Mouse (Mus musculus): ENCODE data around the gene Thop1. TPM values are rescaled to one million over a fixed set of nuclear protein-coding genes. Genes with fewer than 3 reads are reported as not detected.

Thop1 gene
- polyA plus RNA-seq, 1 experiment from 2014 or later, result 113 TPM

DNA sequence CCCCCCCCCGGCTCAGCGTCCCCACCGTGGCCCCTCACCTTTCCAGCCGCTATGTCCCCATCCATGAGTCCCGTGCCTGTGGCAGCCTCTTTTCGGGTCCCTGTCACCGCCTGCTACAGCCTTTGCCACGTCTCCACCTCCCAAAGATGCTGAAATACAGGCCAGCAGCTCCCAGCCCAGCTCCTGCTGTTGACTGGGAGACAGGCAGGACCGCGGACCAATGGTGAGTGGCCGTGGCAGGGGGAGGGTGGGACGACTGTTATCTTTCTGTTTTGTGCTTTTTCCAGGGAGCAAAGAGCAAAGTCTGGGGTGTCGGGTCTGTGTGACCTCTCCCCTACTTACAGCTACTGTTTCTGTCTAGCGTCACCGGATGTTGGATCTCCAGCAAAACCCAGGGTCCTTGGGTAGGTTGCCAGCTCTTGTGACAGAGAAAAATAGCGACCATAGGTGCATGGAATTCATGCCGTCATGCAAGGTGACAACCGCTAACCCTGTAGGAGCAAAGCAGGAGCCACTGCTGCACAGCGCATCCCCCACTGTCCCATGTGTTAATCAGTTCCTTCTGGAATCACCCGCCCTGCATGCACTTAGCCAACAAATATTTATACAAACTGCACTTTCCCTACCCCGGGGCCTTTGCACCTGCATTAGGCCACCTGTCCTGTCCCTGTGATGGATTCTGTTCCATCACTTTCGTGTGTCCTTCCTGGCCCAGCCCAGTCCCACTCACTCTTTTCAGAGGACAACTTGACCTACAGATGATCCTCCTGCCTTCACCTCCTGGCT lies 22.8 kb downstream of the Thop1 start:
- Histone ChIP-seq H3K4me3 (no peak overlapping the region), H3K27me3 (ENCODE audit: low read depth, poor library complexity, severe bottlenecking) (0 out of 2 replicates have a peak, but pooled peaks cover 4% of the 10 kb centered on the region), H3K27ac (no peak overlapping the region), H3K9me3 (replicated peaks) (no peaks in the 10 kb centered on the region), H3K36me3 (no peaks in the 10 kb centered on the region), H3K4me1 (peaks cover 15% of the 10 kb centered on the region)
- peak; percentile 39 for DNase-seq (ENCODE audit: low spot score)
- WGBS, result 60% methylated on average over 22 of the region's 22 CpGs

DNA sequence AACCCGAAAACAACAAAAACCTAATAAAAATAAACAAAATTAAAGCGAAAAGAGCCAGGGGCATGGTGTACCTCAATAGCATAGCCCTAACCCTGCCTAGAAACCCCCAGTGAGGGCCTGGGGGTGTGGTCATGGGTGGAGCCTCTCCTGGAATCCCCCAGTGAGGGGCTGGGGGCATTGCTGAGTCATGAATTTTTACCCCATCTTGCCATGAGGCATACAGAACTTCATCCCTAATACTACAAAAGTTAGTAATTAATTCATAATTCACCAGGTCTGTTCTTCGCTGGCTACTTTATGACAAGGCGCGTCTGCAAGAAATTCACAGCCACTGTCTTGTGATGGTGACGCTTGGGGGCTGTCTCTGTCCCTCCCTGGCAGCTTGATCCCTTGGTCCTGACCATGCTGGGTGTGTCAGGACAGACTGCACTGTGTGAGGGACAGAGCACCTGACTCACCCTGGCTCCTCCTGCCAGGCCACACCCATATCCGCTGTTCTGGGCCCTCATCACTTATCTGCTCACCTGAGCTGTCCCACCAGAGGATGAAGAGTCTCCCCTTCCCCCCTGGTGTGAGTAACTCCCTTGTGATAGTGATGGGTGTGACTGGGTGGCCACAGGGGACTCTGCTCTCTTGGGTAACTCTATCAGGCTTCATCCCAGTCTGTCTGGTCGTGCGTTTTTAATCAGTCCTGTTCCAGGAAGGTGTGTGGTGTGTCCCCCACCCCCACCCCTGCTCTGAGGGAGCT lies 25.3 kb downstream of the Thop1 start:
- H3K27ac ChIP-seq, result no peak overlapping the region
- no peak overlapping the region for H3K4me3 ChIP-seq
- DNase-seq (ENCODE audit: low spot score), result no peak
- 0 out of 2 replicates have a peak, but pooled peaks cover 4% of the 10 kb centered on the region for H3K4me1 ChIP-seq
- H3K36me3 ChIP-seq, result no peaks in the 10 kb centered on the region
- WGBS, result 65% methylated on average over 9 of the region's 9 CpGs
- H3K9me3 ChIP-seq (replicated peaks), result no peaks in the 10 kb centered on the region
- H3K27me3 ChIP-seq (ENCODE audit: low read depth, poor library complexity, severe bottlenecking), result 0 out of 2 replicates have a peak, but pooled peaks cover 4% of the 10 kb centered on the region

DNA sequence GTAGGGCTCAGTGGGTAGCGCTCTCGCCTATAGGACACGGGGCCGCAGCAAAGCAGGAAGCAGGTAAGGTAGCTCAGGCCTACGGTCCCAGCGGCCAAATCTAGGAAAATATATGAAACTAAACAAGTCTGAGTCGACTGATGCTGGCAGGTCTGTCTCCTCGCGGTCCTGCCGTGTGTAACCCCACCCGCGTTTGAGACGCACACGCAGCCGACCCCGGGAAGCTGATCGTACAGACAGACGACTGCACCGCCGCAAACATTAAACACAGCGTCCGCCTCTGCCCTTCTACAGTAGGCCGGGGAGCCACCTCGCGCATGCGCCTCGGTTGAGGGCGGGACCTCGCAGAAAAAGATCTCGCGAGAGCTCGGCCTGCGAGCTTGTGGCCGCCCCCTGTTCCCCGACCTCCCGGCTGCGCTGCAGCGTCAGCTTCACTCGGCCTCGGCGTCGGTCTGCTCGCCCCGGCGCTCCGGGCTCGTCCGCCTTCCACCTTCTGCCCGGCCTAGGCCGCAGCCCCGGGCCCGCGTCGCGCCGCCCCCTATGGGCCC lies 35.8 kb downstream of the Thop1 start, which contains the start of gene Map2k2:
Map2k2 (plus strand) TSS at position 351 of the 548 bp plus-strand sequence.
- DNase-seq (ENCODE audit: low spot score), result peak; percentile 98
- Histone ChIP-seq H3K27me3 (ENCODE audit: low read depth, poor library complexity, severe bottlenecking) (no peaks in the 10 kb centered on the region), H3K4me1 (peaks cover 23% of the 10 kb centered on the region), H3K36me3 (peaks cover 39% of the 10 kb centered on the region), H3K9me3 (replicated peaks) (no peaks in the 10 kb centered on the region), H3K27ac (peak within 1 kb of the TSS; percentile 98), H3K4me3 (peak within 1 kb of the TSS; percentile 90)
- under 1% methylated on average over 56 of the region's 56 CpGs for WGBS

DNA sequence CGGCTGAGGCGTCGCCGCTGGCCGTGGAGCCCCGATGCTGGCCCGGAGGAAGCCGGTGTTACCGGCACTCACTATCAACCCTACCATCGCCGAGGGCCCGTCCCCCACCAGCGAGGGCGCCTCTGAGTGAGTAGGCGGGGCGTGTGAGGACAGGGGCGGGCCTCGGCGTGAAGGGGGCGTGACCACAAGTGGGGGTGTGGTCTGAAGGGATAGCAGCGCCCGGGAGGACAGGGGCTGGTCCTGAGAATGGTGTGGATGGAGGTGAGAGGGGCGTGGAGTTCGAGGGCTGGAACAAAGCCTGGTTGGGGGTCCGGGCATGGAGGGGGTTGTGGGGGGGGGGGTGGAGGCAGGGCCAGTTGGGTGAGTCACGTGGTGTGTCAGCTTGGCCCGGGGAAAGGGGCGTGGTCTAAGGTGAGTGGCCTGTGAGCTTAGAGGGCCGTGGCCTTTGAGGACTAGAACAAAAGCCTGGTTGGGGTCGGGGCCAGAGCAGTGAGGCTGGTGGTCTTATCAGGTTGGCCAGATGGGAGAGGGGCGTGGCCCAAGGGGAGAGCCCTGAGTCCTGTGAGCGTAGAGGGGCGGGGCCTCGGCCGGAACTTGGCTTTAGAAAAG lies 36.4 kb downstream of the Thop1 start:
- Histone ChIP-seq H3K27me3 (ENCODE audit: low read depth, poor library complexity, severe bottlenecking) (no peaks in the 10 kb centered on the region), H3K27ac (peak overlapping the region; percentile 98), H3K4me3 (peak overlapping the region; percentile 90), H3K36me3 (peaks cover 44% of the 10 kb centered on the region), H3K9me3 (replicated peaks) (no peaks in the 10 kb centered on the region), H3K4me1 (peaks cover 23% of the 10 kb centered on the region)
- DNase-seq (ENCODE audit: low spot score), result peak; percentile 93
- under 1% methylated on average over 35 of the region's 35 CpGs for WGBS

DNA sequence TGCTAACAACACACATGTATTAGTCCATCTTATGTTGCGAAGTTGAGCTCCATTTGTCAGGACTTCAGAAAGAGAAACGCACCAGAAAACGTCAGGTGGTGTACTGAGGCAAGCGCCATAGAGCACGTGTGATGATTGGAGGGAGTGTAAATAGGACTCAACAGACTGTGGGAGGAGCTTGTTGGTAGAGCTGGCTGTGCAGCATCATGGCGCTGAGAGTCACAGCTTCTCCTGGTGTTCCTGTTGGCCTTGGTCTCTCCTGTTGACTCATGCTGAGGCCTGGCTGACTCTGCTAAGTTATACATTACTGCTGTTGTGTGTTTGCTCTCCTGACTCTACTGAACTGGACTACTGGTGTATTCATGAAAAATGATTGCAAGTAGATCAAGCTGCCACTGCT lies 43.1 kb downstream of the Thop1 start:
- DNase-seq (ENCODE audit: low spot score), result no peak
- no peak overlapping the region for H3K27ac ChIP-seq
- H3K9me3 ChIP-seq (replicated peaks), result no peaks in the 10 kb centered on the region
- 94% methylated on average over 6 of the region's 6 CpGs for WGBS
- H3K27me3 ChIP-seq (ENCODE audit: low read depth, poor library complexity, severe bottlenecking), result no peaks in the 10 kb centered on the region
- H3K4me3 ChIP-seq, result no peak overlapping the region
- no peaks in the 10 kb centered on the region for H3K4me1 ChIP-seq
- H3K36me3 ChIP-seq, result peaks cover 98% of the 10 kb centered on the region

DNA sequence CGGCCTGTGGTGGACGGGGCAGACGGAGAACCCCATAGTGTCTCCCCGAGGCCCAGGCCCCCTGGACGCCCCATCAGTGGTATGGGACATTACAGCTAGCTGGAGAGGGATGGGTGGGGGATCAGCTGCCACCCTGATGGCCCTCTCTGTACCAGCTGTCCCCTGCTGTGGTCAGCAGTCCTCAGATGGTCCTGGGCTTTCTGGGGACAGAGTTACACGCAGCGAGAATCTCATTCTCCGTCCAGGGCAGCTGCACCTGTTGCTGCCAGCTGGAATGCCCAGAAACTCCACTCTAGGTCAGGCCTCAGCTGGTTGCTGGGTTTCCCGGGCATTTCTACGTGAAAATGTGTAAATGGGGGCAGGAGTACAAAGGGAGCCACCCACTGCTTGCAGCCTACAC lies 49.8 kb downstream of the Thop1 start:
- no peaks in the 10 kb centered on the region for H3K9me3 ChIP-seq (replicated peaks)
- no peak overlapping the region for H3K27ac ChIP-seq
- no peaks in the 10 kb centered on the region for H3K27me3 ChIP-seq (ENCODE audit: low read depth, poor library complexity, severe bottlenecking)
- DNase-seq (ENCODE audit: low spot score), result no peak
- no peaks in the 10 kb centered on the region for H3K4me1 ChIP-seq
- WGBS, result 93% methylated on average over 10 of the region's 10 CpGs
- no peak overlapping the region for H3K4me3 ChIP-seq
- H3K36me3 ChIP-seq, result peaks cover 98% of the 10 kb centered on the region

DNA sequence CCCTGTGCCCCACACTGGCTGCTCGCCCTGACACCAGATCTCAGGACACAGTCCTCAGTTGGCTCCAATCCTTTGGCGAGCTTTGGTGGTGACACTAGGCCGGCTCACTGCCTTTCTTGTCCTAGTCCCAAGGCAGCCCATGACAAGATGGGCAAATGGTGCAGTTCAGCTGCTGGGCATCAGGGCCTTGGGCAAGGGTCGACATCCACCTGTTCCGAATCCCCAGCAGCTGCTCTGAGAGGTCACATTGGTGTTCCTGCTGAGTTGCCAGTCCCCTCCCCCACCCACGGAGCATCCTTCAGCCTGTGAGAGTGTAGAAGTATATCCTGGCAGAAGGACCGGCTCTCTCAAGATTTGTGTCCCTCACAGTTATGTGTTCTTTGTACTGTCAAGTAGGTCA lies 50.8 kb downstream of the Thop1 start:
- Histone ChIP-seq H3K4me1 (no peaks in the 10 kb centered on the region), H3K27me3 (ENCODE audit: low read depth, poor library complexity, severe bottlenecking) (no peaks in the 10 kb centered on the region), H3K36me3 (peaks cover 92% of the 10 kb centered on the region), H3K4me3 (no peak overlapping the region), H3K9me3 (replicated peaks) (no peaks in the 10 kb centered on the region), H3K27ac (no peak overlapping the region)
- DNase-seq (ENCODE audit: low spot score), result no peak
- 86% methylated on average over 7 of the region's 7 CpGs for WGBS

DNA sequence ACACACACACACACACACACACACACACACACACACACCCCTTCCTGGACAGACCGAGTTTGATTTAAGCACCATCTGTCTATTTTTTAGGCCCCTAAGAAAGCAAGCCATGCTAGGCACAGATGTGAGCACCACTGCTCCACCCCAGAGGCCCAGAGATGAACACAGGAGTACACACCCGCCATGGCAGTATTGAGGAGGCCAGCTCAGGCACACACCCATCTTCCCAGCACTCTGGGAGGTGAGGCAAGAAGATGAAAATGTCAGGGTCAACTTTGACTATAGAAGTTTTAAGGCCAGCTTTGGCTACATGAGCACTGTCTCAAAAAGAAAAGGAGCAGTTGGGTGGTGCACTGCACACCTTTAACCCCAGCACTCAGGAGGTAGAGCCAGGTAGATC lies 53.1 kb downstream of the Thop1 start:
- peaks cover 71% of the 10 kb centered on the region for H3K36me3 ChIP-seq
- no peak overlapping the region for H3K27ac ChIP-seq
- DNase-seq (ENCODE audit: low spot score), result no peak
- H3K4me1 ChIP-seq, result peaks cover 4% of the 10 kb centered on the region; the same call in 1 of the 2 replicates
- no peak overlapping the region for H3K4me3 ChIP-seq
- WGBS, result 95% methylated on average over 2 of the region's 2 CpGs
- no peaks in the 10 kb centered on the region for H3K9me3 ChIP-seq (replicated peaks)
- peaks cover 9% of the 10 kb centered on the region for H3K27me3 ChIP-seq (ENCODE audit: low read depth, poor library complexity, severe bottlenecking)

DNA sequence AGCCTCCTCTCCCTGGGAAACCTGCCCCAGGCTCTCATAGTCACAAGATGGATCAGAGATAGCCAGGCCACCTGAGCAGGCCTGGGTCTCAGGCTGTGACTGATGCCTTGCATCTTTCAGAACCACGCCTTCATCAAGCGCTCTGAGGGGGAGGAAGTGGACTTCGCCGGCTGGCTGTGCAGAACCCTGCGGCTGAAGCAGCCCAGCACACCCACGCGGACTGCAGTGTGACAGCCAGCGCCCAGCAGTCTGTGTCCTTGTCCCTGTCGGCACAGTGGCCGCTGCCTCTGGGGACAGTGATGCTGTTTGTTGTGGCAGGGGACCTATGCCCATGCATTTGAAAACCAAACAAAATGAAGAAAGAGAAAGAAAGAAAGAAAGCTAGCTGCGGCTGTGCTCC lies 53.7 kb downstream of the Thop1 start:
- Histone ChIP-seq H3K27ac (no peak overlapping the region), H3K36me3 (peaks cover 65% of the 10 kb centered on the region), H3K9me3 (replicated peaks) (no peaks in the 10 kb centered on the region), H3K27me3 (ENCODE audit: low read depth, poor library complexity, severe bottlenecking) (peaks cover 15% of the 10 kb centered on the region), H3K4me3 (no peak overlapping the region), H3K4me1 (peaks cover 10% of the 10 kb centered on the region)
- DNase-seq (ENCODE audit: low spot score), result no peak
- 91% methylated on average over 11 of the region's 11 CpGs for WGBS

Small RNAs within 50 kb of the gene (microRNA-seq; reads per million reads assigned to microRNA genes)
- not detected for gene Mir5615-1
- gene Mir5615-2, result not detected

Other genes with a start within 250 kb of the Thop1 start
- 2,414 and 2,486 TPM in 2 replicates for gene Oaz1, start 243.4 kb upstream of the Thop1 start, polyA plus RNA-seq (2016; fragmentation: Nextera tagmentation; extraction: Ambion mirVana)
- 0.44 and 0.60 TPM in 2 replicates for gene Lingo3, start 226.0 kb upstream of the Thop1 start, polyA plus RNA-seq (2016; fragmentation: Nextera tagmentation; extraction: Ambion mirVana)
- 358 and 440 TPM in 2 replicates for gene Lsm7, start 214.8 kb upstream of the Thop1 start, polyA plus RNA-seq (2016; fragmentation: Nextera tagmentation; extraction: Ambion mirVana)
- gene Sppl2b, start 214.8 kb upstream of the Thop1 start, polyA plus RNA-seq (2016; fragmentation: Nextera tagmentation; extraction: Ambion mirVana), result 44.9 and 48.5 TPM in 2 replicates
- 0.04 TPM in 2 replicates for gene Tmprss9, start 198.2 kb upstream of the Thop1 start, polyA plus RNA-seq (2016; fragmentation: Nextera tagmentation; extraction: Ambion mirVana)
- gene Timm13, start 169.1 kb upstream of the Thop1 start, polyA plus RNA-seq (2016; fragmentation: Nextera tagmentation; extraction: Ambion mirVana), result 342 and 401 TPM in 2 replicates
- 85.0 and 85.4 TPM in 2 replicates for gene Lmnb2, start 151.8 kb upstream of the Thop1 start, polyA plus RNA-seq (2016; fragmentation: Nextera tagmentation; extraction: Ambion mirVana)
- 4.5 and 9.8 TPM in 2 replicates for gene Gadd45b, start 140.0 kb upstream of the Thop1 start, polyA plus RNA-seq (2016; fragmentation: Nextera tagmentation; extraction: Ambion mirVana)
- 4.3 and 4.5 TPM in 2 replicates for gene Gng7, start 55.1 kb upstream of the Thop1 start, polyA plus RNA-seq (2016; fragmentation: Nextera tagmentation; extraction: Ambion mirVana)
- 0.11 and 0.18 TPM in 2 replicates for gene Diras1, start 44.4 kb upstream of the Thop1 start, polyA plus RNA-seq (2016; fragmentation: Nextera tagmentation; extraction: Ambion mirVana)
- 10.9 and 14.7 TPM in 2 replicates for gene Slc39a3, start 32.6 kb upstream of the Thop1 start, polyA plus RNA-seq (2016; fragmentation: Nextera tagmentation; extraction: Ambion mirVana)
- 284 and 291 TPM in 2 replicates for gene Sgta, start 9.9 kb upstream of the Thop1 start, polyA plus RNA-seq (2016; fragmentation: Nextera tagmentation; extraction: Ambion mirVana)
- gene Creb3l3, start 28.8 kb downstream of the Thop1 start, polyA plus RNA-seq (2016; fragmentation: Nextera tagmentation; extraction: Ambion mirVana), result 0.58 and 0.66 TPM in 2 replicates
- gene Map2k2, start 35.9 kb downstream of the Thop1 start, polyA plus RNA-seq (2016; fragmentation: Nextera tagmentation; extraction: Ambion mirVana), result 244 and 245 TPM in 2 replicates
- gene Zbtb7a, start 65.2 kb downstream of the Thop1 start, polyA plus RNA-seq (2016; fragmentation: Nextera tagmentation; extraction: Ambion mirVana), result 9.6 and 11.7 TPM in 2 replicates
- 73.6 and 73.9 TPM in 2 replicates for gene Pias4, start 97.9 kb downstream of the Thop1 start, polyA plus RNA-seq (2016; fragmentation: Nextera tagmentation; extraction: Ambion mirVana)
- gene Eef2, start 106.6 kb downstream of the Thop1 start, polyA plus RNA-seq (2016; fragmentation: Nextera tagmentation; extraction: Ambion mirVana), result 575 and 611 TPM in 2 replicates
- 46.5 and 52.0 TPM in 2 replicates for gene Dapk3, start 113.0 kb downstream of the Thop1 start, polyA plus RNA-seq (2016; fragmentation: Nextera tagmentation; extraction: Ambion mirVana)
- gene 4930442H23Rik, start 113.8 kb downstream of the Thop1 start, polyA plus RNA-seq (2016; fragmentation: Nextera tagmentation; extraction: Ambion mirVana), result not detected in 2 replicates
- gene Nmrk2, start 132.0 kb downstream of the Thop1 start, polyA plus RNA-seq (2016; fragmentation: Nextera tagmentation; extraction: Ambion mirVana), result not detected in 2 replicates
- 0.06 TPM in 1 of 2 replicates, not detected in the other for gene Atcay, start 160.8 kb downstream of the Thop1 start, polyA plus RNA-seq (2016; fragmentation: Nextera tagmentation; extraction: Ambion mirVana)
- 2.0 and 5.0 TPM in 2 replicates for gene Zfr2, start 163.1 kb downstream of the Thop1 start, polyA plus RNA-seq (2016; fragmentation: Nextera tagmentation; extraction: Ambion mirVana)
- 2.1 and 3.0 TPM in 2 replicates for gene Matk, start 182.9 kb downstream of the Thop1 start, polyA plus RNA-seq (2016; fragmentation: Nextera tagmentation; extraction: Ambion mirVana)
- 234 and 258 TPM in 2 replicates for gene Mrpl54, start 196.9 kb downstream of the Thop1 start, polyA plus RNA-seq (2016; fragmentation: Nextera tagmentation; extraction: Ambion mirVana)
- gene Apba3, start 196.9 kb downstream of the Thop1 start, polyA plus RNA-seq (2016; fragmentation: Nextera tagmentation; extraction: Ambion mirVana), result 56.5 and 57.6 TPM in 2 replicates
- gene Tjp3, start 221.5 kb downstream of the Thop1 start, polyA plus RNA-seq (2016; fragmentation: Nextera tagmentation; extraction: Ambion mirVana), result 4.7 and 5.1 TPM in 2 replicates
- gene Pip5k1c, start 222.9 kb downstream of the Thop1 start, polyA plus RNA-seq (2016; fragmentation: Nextera tagmentation; extraction: Ambion mirVana), result 67.0 and 71.3 TPM in 2 replicates

All from limb, embryonic 10.5 days (tissue).